Mouse (Mus musculus): ENCODE measurements around the gene Coro2b.

Coro2b gene

DNA sequence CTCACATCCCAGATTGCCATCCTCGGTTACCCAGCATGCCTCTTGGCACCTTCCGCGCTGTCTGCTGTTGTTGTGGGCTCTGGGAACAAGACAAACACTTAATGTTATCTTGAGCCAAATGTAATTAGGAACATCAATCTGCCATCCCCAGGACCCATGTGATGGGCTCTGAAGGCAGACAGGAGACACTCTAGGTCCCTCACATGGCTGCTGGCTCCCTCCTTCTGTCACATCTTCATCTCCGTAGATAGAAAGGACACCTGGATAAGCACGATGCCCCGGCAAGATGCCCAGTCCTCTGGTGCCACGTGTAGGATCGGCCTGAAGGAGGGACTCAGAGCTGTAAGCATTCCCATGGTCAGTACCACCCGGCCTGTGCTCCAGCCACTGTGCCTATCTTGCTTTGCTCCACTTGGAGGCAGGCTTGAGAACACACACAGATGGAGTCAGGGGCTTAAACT is 2.4 kb upstream of the Coro2b start:
- no peak for DNase-seq (ENCODE audit: low spot score in 2 of 2)

DNA sequence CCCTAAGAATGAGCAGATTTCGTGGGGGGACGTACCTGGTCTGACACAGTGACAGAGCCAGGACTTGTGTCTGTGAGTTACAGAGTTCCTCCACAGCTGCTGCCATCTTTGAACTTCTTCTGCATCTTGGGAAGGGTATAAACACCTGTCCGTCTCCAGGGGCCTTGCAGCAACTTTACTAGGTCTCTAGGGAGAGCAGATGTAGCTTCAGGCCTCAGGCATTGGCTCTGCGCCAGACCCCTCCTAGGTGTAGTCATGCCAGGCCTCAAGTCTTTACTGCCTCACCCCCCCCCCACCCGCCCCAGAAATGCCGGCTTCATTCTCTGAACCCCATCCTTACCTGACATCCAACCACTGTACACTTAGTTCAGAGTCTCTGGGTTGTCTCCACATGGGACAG is 1.1 kb upstream of the Coro2b start:
- no peak for DNase-seq (ENCODE audit: low spot score in 2 of 2)

DNA sequence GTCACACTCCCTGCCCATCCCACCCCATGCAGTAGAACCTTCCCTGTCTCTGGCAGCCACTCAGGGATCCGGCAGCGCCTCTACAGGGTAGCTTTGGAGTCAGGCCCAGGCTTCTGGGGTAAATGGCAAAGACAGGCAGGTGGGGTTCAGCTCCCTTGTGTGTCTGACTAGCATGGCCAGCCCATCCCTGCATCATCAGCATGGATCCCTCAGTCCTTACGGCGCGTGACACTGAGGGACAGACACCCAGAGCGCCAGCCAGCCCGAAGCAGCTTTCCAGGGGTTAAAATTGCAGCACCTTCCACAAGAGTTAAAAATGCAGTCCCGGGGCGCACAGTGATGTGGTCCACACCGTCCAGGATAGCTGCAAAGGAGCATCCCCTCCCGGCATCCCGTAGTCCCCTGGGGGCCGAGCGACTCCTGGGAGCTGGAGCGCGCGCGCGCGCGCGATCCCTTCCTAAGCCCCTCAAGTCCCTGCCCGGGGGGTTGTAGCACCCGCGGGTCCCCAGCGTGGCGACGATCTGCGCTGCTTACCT is 657 bp downstream of the Coro2b start:
- DNase-seq (ENCODE audit: low spot score in 2 of 2): no peak

DNA sequence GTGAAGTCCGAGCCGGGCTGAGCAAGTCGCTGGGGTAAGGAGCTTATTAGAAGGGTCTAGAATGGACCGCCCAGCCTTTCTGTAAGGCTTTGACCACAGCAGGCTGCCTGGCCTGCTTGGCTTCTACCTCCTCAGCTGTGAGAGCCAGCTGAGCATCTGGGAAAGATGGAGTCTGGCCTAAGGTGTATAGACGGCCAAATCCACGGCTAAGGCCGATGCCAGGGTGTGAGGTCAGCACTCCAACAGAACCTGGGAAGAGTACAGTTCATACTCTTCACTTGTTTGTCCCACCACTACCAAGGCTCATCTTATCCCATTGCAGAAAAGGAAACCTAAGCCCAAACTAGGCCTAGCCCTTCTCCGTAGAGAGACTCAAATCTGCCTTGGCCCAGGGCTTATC is 1.3 kb downstream of the Coro2b start:
- DNase-seq (ENCODE audit: low spot score in 2 of 2): no peak

DNA sequence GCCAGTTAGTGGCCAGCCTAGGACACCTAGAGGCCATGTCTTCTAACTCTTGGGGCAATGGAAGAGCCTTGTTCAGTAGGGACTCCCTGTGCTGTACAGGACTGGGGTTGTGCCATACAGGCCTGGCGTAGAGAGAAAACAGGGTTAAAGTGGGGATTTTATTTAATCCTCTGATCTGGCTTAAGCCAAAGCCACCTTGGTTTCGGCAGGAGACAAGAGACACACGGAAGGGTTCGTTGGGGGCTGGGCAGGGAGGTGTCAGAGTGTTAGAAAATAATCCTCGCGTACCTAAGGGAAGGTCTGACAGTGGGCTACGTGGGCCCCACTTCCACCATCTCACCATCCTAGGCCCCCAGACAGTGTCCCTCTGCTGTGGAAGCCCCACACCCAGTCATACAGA is 2.2 kb downstream of the Coro2b start:
- DNase-seq (ENCODE audit: low spot score in 2 of 2): no peak

DNA sequence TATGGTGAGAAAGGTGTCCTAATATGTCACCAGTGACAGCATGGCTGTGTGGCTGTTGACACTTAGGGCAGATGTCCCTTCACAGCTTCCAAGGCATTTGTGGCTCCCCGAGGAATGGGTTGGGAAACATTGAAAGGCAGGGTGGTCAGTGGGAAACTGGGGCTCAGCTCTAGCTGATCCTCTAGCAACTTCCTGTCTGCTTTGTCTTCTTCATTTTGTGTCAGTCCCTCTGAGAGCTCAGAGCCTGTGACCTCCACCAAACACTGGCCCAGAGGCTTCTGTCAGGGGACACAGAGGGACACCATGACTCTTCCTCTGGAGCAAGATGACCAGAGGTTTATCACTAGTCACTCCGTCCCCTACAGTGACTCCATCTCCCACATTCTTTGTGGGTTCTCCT is 2.7 kb downstream of the Coro2b start:
- DNase-seq (ENCODE audit: low spot score in 2 of 2): no peak

DNA sequence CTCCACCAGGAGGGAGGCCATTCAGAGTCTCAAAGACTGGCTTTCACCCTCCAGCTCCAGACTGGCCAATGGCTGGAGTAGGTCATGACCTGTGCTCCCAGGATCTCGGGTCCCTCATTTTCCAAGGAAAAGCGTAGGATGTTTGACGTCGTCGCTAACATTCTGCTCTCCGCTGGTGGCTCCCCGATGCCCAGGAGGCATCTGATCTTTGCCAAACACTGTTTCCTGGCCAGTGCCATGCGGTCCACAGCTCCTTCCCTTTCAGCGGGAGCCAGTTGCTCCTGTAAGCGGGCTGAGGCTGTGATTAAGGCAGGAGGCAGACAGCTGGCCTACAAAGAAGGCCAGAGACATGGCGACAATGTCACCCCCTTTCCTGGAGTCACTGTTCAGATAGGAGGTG is 4.0 kb downstream of the Coro2b start:
- DNase-seq (ENCODE audit: low spot score in 2 of 2): no peak

DNA sequence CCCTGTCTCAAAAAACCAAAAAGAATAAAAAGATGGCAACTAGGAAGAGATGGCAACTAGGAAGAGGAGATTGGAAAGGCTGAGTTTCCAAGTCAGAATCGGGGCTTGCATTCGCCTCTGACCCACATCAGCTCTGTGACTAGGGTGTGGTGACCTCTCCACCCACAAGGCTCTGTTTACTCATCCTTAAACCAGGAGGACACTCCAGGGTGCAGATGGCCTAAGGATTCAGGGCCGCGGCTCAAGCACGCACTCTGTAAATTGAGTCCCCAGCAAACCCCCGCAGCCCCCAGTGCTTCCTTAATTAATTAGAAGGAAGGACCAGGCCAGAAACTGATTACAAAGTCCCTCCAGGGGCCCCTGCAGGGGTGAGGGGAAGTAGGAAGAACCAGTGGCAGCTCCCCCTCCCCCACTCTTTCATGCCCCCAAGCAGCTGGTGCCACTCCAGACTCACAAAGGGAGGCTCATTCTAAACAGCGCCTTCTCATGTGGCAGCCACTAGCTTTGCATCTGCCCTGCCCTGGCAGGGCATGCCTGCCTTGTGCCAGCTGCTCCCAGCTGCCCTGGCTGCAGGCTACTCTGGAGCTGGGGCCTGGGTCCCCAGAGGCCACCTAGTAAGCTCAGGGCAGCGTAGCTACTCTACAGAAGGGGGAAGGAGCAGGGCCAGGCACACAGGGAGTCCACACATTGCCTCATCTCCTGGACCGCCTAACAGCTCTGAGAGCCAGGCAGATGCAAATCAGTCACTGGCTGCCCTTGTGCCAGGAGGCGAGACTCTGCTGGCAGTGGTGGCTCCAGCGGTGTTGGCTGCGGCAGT is 5.2 kb downstream of the Coro2b start:
- no peak for DNase-seq (ENCODE audit: low spot score in 2 of 2)

DNA sequence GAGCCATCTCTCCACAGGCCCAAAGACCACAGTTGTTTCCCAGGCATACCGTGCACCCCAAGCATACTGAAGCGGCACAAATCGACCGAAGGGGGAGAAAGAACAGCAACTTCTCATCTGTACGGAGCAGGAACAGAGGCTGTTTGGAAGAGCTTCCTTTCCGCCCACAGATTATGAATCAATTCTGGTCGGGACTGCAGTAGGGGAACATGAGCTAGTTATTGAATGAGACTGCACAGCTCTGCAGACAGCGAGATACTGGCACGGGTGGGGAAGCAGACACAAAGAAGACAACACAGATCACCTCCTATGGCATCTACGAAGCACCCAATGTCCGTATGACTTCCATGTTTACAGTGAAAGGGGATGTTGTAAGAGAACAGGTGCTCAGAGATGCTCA is 8.3 kb downstream of the Coro2b start:
- no peak for DNase-seq (ENCODE audit: low spot score in 2 of 2)

DNA sequence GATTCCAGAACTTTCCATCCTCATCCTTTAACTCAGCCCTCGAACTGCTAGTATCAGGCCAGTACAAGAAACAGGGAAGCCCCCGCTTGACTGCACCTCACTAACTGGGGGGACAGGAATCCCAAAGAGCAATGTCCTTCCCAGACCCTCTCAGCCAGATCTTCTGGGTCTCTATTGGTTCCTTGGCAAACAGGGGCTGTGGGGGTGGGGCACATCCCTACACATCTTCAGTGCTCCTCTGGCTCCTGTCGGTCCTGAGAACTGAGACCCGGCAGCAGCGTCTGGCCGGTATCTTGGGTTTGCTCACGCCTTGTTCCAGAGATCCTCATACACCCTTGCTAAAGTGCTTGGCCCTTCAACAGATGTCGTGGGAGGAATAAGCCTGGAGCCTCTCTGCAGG is 10.0 kb downstream of the Coro2b start:
- no peak for DNase-seq (ENCODE audit: low spot score in 2 of 2)

DNA sequence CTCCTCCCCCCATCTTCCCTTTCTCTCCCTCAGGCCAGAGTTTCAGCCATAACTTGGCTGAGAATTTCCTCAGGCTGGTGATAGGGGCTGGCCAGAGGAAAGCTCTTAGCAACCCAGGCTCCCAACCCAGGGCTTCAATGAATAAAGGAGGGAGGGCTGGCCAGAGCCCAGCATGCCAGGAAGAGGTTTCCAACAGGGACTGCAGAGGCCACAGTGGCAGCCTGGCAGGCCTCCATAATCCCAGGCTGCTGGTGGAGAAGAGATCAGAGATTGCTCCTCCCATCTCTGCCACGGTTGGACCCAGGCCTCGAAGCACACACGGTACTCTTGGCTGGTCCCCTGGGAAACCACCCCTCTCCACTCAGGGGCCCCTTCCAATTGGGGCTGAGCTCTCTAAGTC is 10.4 kb downstream of the Coro2b start:
- no peak for DNase-seq (ENCODE audit: low spot score in 2 of 2)

DNA sequence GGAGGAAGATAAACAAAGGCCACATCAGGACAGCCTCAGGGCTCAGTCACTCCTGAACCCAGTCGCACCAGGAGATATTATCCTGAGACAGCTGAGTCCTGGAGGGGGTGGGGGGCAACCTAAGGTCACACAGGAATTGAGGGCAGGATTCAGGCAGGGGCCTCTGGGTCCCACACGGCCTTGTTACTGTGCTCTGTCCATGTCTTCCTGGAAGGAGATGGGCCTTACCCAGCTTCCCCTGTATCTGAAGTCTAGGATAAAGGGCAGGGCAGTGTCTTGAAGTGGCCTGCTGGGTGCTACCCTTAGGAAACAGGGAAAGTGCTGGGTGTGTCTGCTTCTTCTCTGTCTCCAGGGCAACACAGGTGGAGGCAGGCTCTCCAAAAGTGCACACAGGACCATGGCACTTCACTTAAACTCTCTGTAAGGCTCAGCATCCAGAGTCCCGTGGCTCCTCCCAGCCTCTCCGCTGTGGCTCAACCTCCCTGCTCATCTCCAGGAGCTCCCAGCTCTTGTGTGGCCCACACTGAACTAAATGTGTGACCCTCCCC is 12.0 kb downstream of the Coro2b start:
- no peak for DNase-seq (ENCODE audit: low spot score in 2 of 2)

DNA sequence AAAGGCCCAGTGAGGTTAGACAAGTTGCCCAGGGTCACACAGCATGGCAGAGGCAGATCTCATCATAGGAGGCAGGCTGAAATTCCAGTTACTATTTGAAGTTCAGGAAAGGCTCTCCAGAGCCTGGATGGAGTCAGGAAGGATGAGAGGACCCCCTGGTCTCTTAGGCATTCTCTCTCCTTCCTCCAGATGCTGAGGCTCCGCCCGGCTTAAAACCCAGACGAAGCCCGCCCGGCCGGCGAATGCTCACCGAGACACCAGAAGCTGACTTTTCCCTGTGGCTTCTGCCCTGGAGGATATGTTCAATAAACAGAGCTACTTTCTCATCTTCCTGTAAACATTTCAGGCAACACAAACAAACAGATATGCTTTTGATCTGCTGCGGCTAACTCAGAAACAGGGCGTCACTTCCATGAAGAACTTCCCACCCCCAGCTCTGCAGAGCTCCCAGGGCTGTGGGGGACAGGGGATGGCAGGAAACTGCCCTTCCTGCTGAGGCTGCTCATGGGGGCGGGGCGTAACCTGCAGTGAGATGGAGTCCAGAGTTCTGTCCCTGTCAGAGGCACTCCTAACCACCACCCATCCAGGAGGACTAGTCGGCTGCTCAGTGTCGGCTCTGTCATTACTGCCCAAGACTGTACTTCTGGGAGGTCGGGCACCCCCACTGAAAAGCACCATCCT is 13.9 kb downstream of the Coro2b start:
- no peak for DNase-seq (ENCODE audit: low spot score in 2 of 2)

DNA sequence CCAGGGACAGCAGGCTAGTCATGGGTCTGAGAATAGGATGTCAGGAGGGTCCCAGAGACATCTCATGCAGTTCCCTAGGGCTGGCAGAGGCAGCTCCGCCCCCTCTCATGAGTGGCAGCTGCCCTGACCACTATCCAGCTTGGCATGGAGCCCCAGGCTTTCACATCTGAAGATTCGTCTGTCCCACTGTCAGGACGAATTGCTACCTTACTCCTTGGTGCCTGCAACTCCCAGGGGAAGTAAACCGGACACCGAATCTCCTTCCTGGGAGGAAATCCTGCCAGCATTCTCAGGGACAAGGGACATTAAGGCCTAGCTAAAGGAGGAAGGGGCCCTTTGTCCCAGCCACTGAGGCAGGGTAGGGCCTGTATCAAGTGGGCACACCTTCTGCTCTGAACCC is 14.6 kb downstream of the Coro2b start:
- DNase-seq (ENCODE audit: low spot score in 2 of 2): no peak

DNA sequence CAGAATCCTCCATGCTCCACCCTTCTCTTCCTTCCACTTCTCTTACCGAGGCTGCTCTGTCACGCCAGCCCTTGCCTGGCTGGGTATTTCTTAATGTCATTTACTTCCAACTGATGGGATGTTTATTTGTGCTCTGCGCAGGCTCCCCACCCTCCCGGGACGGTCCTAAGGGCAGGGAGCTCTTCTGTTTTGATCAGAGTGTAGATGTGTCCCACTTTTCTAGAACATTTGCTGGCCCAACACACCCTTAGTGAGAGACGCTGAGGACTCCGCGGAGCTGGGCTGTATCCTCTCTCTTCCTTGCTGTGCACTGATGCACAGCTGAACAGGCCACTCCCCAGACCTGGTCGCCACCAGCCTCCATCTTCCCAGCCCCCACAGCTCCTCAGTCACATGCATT is 15.3 kb downstream of the Coro2b start:
- no peak for DNase-seq (ENCODE audit: low spot score in 2 of 2)

DNA sequence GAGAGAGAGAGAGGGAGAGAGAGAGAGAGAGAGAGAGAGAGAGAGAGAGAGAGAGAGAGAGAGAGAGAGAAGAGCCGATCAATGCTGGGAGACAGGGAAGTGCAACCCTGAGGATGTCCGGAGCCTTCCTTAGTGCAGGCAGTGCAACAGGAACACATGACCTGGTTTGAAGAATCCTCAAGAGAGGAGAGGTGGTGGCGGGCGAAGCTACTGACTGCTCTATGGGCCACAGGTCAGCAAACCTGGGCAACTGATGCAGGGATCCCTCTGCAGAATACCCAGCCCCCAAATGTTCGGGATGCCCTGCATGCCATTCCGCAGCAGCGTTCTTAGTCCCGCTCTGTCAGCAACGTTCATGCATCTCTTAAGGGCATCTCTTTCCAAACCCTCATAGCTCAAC is 15.9 kb downstream of the Coro2b start:
- no peak for DNase-seq (ENCODE audit: low spot score in 2 of 2)

DNA sequence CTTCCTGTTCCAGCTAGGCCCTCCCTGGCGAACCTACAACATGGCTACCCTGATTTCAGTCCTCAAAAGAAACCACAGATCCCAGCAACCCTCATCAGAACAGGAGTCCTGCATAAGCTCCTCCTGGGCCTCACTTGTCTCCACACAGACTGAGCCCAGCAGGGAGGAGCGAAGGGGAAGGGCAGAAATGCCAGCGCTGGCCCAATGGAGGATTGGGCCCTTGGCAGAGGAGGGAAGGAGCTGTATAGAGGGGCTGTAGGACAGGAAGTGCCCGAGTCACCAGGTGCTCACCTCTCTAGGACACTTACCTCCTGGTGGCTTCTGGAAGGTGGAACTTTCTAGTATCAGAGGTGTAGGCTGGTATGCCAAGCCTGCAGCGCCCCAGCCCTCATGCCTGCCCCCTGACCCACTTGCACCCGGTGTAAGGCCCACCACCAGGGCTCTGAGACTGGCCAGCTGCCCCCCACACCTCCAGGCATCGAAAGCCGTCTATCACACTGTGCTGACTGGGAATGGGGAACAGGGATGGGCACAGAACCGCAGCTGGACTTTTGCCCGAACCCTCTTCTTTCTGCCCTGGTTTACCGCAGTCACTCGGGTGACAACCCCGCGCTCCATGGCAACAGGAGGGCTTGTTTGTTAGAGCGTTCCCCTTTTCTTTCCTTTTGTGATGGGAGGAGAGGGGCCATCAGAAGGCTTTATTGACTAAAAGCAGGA is 16.9 kb downstream of the Coro2b start:
- DNase-seq (ENCODE audit: low spot score in 2 of 2): no peak

DNA sequence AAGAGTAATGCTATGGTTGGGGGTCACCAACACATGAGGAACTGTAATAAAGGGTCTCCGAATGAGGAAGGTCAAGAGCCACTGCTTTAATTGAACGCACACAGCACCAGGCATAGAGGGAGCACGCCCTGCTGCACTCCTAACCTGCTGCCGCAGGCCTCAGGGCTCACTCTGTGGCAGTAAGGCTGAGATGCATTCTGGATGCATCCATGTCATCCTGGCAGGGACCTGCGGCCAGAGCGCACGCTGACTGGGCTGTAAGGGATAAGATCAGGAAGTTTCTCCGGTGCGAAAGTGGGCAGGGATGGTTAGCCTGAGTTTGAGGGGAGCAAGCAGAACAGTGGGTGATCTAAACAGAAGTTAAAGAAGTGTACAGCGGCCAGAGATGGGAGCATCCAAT is 17.5 kb downstream of the Coro2b start:
- DNase-seq (ENCODE audit: low spot score in 2 of 2): no peak

DNA sequence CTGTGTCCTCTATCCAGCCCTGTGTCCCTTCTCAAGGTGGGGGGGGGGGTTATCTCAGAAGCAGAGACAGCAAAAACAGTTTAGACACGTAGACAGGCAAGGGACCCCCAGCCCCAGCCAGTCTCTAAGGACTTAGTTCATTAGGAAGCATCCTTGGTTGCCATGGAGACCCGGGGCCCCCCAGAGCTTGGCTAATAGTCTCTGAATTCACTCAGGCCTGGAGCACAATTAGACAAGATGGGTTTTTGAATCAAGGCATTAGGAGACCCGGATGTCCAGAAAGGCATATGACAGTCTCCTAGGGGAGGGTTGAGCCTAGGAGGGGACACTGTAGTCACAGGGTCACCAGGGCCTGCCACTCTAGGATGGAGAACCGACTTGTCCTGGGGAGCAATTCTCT is 18.3 kb downstream of the Coro2b start:
- no peak for DNase-seq (ENCODE audit: low spot score in 2 of 2)

DNA sequence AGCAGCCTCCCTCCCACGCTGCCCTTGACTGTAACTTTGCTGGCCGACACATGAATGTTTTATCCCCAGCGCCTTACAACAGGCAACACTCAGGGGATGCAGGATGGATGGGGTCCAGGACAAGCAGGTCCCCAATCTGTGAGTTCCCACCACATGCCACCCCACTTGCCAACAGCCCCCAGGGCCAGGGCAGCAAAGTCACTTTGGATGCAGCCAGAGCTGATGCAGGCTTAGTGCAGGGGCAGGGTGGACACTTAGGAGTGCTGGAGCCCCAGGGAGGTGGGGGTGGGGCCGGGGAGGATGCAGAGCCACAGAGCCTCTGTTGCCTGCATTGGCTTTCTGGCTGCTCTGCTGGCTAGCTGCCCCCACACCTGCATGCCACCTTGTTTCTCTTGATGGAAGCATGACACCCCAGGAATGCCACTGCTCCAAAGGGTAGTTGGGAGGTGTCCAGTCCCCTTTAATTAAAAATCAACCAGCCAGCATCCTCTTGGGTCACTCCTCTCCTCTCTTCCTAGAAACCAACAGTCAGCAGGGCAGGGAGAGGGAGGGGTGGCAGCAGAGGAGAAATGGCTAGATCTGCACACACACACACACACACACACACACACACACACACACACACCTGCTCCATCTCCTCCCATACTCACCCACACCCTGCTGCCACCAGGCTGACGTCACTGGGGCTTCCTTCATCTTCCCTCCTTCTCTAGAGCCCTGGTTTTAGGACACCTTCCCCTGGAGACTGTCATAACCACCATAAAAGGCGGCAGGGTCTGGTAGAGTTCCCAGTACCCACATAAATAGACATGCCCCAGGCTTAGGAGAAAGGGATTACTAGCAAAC is 19.5 kb downstream of the Coro2b start:
- DNase-seq (ENCODE audit: low spot score in 2 of 2): no peak

DNA sequence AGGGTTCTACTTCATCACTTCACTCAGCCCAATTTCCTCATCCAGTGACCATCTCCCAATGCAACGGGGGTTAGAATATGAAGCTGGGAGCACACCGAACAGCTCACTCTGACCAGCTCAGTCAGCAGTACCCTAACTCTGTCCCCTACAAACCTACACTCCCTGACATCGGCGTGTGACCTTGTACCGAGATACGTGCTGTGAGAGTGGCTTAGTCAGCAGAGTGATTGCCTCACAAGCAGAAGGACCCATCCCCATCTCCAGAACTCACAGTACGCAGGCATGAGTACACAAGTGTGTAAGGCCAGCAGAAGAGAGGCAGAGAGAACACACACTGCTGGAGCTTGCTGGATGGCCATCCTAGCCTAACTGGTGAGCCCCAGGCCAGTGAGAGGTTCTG is 21.7 kb downstream of the Coro2b start:
- no peak for DNase-seq (ENCODE audit: low spot score in 2 of 2)
